Mouse (Mus musculus) CD8-positive naive resting alpha-beta T cell, adult 57 days (primary cell): Measurements from ENCODE around the gene Tm4sf5. TPM values are rescaled to one million over a fixed set of nuclear protein-coding genes. Genes with fewer than 3 reads are reported as not detected.

Source experiments
- total RNA-seq: library from RNA; stranded (reverse); gene quantifications from one replicate; pipeline ENCODE4 v1.2.4, GENCODE M21; 2023

Gene Tm4sf5
- not detected for total RNA-seq

DNA sequence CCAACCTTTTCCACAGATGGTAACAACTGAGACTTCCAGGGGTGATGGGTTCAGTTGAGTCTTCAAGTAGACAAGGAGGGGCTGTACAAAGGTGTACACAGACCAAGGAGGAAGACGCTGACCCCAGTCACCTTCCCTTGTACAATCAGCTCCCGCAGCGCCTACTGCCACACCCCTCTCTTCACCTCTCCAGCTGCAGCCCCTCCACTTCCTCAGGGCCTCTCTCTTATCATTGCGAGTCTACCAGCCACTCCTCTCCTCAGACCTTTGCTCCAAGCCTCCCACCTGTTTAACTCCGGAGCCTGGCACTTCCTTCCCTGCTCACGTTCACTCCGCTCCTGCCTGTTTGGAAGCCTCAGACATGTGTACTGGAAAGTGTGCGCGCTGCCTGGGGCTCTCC is at the start of gene Tm4sf5:
Tm4sf5 (plus strand) TSS at position 275 of the 400 bp plus-strand sequence.

DNA sequence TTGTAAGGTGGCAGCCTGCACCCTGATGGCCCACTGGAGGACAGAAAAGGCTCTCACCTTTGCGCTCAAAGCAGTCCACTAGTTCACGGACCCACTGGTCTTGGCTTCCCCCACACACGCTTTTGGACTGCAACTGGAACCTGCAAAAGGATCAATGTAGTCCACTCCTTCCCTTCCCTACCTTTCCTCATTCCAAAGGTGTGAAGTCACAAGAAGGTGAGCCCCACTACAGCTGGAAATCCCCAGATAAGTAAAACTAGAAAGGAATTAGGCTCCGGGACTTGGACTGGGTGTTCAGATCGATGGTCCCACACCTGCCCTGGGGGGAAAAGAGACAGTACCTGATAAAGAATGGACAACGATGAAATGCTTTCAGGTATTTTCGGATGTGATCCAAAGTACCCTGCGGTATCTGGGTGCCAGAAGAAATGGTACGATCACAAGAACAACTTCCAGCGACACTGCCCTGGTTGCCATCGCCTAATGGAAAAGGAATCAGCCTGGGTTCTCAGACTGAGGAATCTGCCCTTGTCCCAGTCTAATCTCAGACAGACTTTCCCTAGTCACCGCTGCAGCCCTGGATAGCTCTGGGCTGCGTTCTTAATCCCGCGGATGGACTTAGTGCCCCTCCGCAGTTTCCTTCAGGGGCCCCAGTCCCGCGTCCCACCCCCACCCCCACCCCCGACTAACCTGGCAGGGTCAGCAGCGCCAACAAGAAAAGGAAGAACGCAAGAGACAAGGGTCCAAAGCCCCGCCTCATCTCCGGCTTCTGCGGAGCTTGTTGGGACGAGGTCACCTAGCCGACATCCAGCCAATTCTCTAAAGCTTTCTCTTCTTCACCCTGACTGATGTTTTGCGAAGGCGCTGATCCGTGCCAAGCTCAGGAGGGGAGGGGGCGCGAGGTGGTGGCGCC is 46.1 kb upstream of the Tm4sf5 start, which contains the start of gene Zmynd15:
Zmynd15 (plus strand) TSS at position 746 of the 913 bp plus-strand sequence.

DNA sequence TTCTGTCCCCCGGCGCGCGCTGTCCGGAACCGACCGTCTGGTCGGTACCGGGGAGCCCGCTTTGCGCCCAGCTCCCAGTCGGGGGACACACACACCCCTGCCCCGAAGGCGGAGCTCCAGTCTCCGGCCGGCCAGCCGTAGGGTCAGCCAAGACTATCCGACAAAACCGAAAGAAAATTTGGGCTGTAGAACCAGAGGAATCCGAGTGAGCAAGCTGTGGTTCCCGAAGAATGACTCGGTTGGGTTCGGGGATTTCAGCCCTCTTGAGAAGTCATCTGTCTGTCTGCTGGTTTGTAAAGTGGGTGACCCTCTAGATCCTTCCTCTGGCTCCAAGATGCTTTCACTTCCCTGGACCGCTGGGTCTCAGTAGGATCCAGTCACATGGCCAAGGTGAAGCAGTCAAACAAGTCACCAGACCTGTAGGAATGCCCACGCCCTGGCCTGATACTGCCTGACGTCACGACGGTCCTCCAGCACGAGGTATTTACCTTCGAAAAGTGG is 45.4 kb upstream of the Tm4sf5 start, which contains the start of gene Cxcl16:
Cxcl16 (minus strand) TSS at position 384 of the 501 bp plus-strand sequence.

DNA sequence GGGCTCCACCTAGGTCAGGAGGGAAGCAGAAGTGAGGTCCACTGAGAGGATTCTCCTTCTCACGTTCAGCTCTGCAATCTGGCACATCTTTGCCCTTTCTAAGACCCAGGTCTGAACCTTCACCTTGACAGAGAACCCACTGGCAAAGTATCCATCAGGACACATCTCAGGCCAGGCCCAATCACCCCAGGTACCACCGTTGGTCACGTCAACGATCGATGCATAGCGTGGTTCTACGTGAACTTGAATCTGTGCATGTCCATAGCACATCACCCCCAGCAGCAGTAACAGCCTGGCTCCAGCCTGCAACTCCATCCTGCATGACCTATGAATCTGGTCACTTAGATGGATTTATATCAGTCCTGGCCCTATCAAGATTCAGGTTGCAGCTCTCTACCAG is 9.2 kb downstream of the Tm4sf5 start, which contains the start of gene Vmo1:
Vmo1 (minus strand) TSS at position 329 of the 400 bp plus-strand sequence.

DNA sequence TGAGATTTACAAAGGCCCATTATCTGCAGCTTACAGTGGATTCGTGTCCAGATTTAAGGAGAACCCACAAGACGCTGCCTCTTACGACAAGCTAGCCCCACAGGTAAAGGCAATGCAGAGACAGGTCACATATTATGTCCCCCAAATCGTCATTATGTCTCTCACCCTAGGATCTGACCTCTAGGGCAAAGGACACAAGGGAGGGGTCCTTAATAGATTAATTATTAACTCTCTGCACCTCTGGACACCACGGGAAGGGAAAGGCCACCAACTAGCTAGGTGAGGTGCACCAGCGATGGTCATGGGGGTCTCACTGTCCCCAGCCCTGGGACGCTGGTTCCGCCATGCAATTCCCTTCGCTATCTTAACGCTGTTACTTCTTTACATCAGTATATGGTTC is 13.9 kb downstream of the Tm4sf5 start, which contains the start of gene Gltpd2:
Gltpd2 (plus strand) TSS at position 274 of the 400 bp plus-strand sequence.

DNA sequence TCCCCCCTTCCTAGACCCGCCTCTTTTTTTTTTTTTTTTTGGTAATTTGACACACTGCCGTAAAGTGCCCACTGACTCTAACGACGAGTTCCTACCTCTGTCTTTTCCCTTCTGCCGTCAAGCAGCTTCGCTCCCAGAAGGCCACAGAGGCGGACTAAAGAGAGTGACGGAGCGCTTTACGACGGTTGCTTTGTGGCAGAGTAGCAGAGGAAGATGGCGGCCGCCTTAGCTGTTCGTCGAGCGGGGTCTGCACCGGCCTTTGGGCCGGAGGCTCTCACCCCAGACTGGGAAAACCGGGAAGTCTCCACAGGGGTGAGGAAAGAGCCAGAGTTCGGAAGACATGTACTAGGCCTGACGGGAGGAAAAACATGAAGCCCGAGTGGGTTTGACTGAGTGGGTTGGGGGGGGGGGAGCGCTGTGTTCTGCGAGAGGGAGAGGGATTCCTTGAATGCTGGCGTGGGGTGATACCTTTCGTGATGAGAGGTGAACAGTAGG is 20.2 kb downstream of the Tm4sf5 start, which contains the start of gene Psmb6:
Psmb6 (plus strand) TSS at position 184 of the 495 bp plus-strand sequence.

DNA sequence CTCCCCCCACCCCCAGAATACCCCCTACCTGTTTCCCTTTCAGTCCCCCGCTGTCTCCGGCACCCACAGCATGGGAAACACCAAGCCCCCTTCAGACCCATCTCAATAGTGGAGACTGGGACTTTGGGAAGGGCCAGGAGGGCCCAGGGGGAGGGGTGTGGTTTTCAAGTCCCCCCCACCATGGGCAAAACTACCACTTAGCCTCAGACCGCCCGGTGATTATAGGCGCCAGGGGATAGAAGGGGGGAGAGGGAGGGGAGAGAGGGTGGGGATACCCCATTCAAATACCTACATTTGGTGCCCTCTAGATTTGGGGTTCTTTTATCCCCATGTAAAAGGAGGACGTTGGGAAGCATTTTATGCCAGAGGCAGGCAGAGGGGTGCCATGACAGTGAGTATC is 27.8 kb downstream of the Tm4sf5 start, which contains the start of gene Gm40193:
Gm40193 (minus strand) TSS at position 101 of the 400 bp plus-strand sequence.

DNA sequence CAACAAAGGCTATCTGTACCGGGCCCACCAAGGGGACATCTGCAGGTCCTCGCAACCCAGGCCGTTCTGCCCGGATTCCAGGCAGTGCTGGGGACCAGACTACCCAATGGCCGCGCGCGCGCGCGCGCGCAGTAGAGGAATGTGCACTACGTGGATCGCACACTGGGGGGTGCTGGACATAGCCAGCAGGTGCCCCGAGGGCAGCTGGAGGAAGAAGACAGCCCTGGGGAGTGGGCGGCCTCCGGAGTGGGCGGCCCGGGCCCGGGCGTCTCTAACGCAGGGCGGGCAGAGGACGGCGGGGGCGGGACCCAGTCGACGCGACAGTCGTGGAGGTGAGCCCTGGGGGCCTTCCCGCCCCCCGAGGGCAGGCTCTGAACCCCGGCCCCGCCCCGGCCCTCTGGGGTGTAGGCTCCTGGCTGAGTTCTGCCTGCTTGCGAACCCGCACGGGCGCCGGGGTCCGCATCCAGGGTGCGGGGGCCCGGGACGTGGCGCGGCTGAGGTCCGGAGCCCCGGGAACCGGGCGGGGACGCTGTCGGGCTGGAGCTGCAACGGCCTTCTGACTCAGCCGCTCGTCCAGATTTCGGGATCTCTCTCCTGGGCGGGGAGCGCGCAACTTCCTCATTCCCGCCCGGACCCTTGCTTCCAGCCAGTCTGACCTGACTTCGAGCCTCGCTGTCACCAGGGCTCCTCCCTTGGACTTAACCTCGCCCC is 35.0 kb downstream of the Tm4sf5 start, which contains the start of gene Pld2:
Pld2 (plus strand) TSS at position 188 of the 711 bp plus-strand sequence.

Other genes with a start within 250 kb of the Tm4sf5 start
- gene Alox12, start 249.9 kb upstream of the Tm4sf5 start, total RNA-seq, result not detected
- gene Alox12e, start 182.6 kb upstream of the Tm4sf5 start, total RNA-seq, result not detected
- gene Alox15, start 153.2 kb upstream of the Tm4sf5 start, total RNA-seq, result 0.77 TPM
- gene Pelp1, start 95.2 kb upstream of the Tm4sf5 start, total RNA-seq, result 26.8 TPM
- 289 TPM for gene Arrb2, start 72.6 kb upstream of the Tm4sf5 start, total RNA-seq
- 27.4 TPM for gene Med11, start 53.3 kb upstream of the Tm4sf5 start, total RNA-seq
- gene Zmynd15, start 45.8 kb upstream of the Tm4sf5 start, total RNA-seq, result 1.8 TPM
- 2.5 TPM for gene Cxcl16, start 45.3 kb upstream of the Tm4sf5 start, total RNA-seq
- gene Vmo1, start 9.4 kb downstream of the Tm4sf5 start, total RNA-seq, result not detected
- gene Gltpd2, start 14.0 kb downstream of the Tm4sf5 start, total RNA-seq, result not detected
- 123 TPM for gene Psmb6, start 20.1 kb downstream of the Tm4sf5 start, total RNA-seq
- not detected for gene Gm40193, start 27.7 kb downstream of the Tm4sf5 start, total RNA-seq
- 3.7 TPM for gene Pld2, start 34.8 kb downstream of the Tm4sf5 start, total RNA-seq
- 159 TPM for gene Mink1, start 57.6 kb downstream of the Tm4sf5 start, total RNA-seq
- gene 4930544D05Rik, start 110.6 kb downstream of the Tm4sf5 start, total RNA-seq, result 0.95 TPM
- gene Chrne, start 114.0 kb downstream of the Tm4sf5 start, total RNA-seq, result 1.5 TPM
- not detected for gene Gp1ba, start 133.9 kb downstream of the Tm4sf5 start, total RNA-seq
- gene Rnf167, start 142.0 kb downstream of the Tm4sf5 start, total RNA-seq, result 242 TPM
- gene Slc25a11, start 142.2 kb downstream of the Tm4sf5 start, total RNA-seq, result 53.9 TPM
- 1,382 TPM for gene Pfn1, start 149.4 kb downstream of the Tm4sf5 start, total RNA-seq
- 22.7 TPM for gene Eno3, start 152.0 kb downstream of the Tm4sf5 start, total RNA-seq
- gene Spag7, start 164.2 kb downstream of the Tm4sf5 start, total RNA-seq, result 34.6 TPM
- gene Camta2, start 182.9 kb downstream of the Tm4sf5 start, total RNA-seq, result 45.5 TPM
- not detected for gene Inca1, start 194.9 kb downstream of the Tm4sf5 start, total RNA-seq
- gene Kif1c, start 195.3 kb downstream of the Tm4sf5 start, total RNA-seq, result 27.4 TPM